Mouse (Mus musculus) lung, adult 2 months (tissue): ENCODE results near the gene Hoxb8.

ENCODE experiments used
- CTCF ChIP-seq: fragments of 200-500 bp; IDR thresholded peaks from 2 replicates; pipeline ENCODE4 v1.5.1; 2011; ENCODE audit warnings: mild to moderate bottlenecking, low read length, control low read depth; ENCODE audit not compliant: insufficient read depth
- POLR2A ChIP-seq: fragments of 200-500 bp; IDR thresholded peaks from 2 replicates; pipeline ENCODE4 v1.6.1; 2011; ENCODE audit warnings: low read depth, mild to moderate bottlenecking, control low read depth, low read length, borderline replicate concordance; ENCODE audit errors: extremely low read depth

DNA sequence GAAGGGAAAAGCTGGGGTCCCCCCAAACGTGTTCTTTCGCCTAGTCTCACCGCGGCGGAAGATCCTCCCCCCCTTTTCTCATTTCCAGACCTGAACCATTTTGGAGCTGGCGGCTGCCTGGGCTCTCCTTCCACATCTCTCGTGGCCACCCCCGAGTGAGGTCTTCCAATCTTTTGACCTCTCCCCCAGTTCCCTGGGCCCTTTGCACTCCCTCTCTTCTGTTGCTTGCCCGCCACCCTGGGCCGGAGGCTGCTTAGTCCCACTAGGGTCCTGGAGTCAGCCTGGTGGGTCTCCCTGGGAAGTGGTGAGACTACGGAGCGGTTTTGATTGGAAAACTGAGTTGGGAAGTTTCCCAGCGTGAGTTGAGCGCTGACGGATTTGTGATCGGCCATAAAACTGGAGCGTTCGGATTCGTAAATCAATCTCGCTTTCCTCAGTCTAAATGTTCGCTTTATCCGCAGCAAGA, 44.1 kb downstream of the Hoxb8 start:
- TF ChIP-seq CTCF (no peak), POLR2A (no peak)
